Mouse (Mus musculus): ENCODE results near the gene Gprc5c. TPM values are rescaled to one million over a fixed set of nuclear protein-coding genes. Genes with fewer than 3 reads are reported as not detected.
A peak's percentile ranks its signal among the peaks of the same experiment; 100 is the strongest.

Gene Gprc5c
- polyA plus RNA-seq, 1 experiment from 2014 or later = 18.0 TPM

DNA sequence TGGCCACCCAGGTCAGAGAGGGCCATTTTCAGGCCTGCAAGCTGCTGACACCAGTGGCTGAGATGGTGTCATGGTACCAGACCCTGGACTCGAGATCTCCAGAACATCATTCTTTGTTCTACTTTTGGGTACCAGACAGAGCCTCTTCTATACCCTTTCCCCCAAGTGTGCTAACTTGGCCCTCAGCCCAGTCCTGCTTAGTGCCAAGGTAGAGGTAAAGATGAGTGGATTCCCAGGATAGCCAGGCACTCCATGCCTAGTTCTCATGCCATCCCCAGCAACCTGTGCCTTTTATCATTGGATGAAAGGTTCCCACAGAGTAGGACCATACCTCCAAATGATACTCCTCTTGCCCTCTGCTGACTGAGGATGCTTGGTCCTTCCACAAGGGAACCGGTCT lies 20.6 kb downstream of the Gprc5c start:
- Histone ChIP-seq H3K4me2 (ENCODE audit: low read length) (no peak overlapping the region), H3K4me1 (ENCODE audit: control insufficient read depth in 2 of 2, insufficient read depth in 2 of 2, low read length in 2 of 2) (peaks cover 28 to 31% of the 10 kb centered on the region in 2 experiments), H3K36me3 (ENCODE audit: control insufficient read depth, insufficient read depth, low read length) (peaks cover 22% of the 10 kb centered on the region), H3K4me3 (ENCODE audit: control insufficient read depth in 1 of 2, insufficient read depth in 1 of 2, low read depth in 1 of 2, low read length in 2 of 2) (no peak overlapping the region), H3K27ac (replicated peaks in 1 of 2; ENCODE audit: control insufficient read depth in 1 of 2, insufficient read depth in 1 of 2, low read depth in 2 of 2, low read length in 2 of 2) (no peak overlapping the region), H3K27me3 (ENCODE audit: control insufficient read depth, insufficient read depth, low read length) (no peaks in the 10 kb centered on the region), H3K9ac (ENCODE audit: low read length) (no peak overlapping the region), H3K9me3 (ENCODE audit: control insufficient read depth, low read length) (no peaks in the 10 kb centered on the region)
- no peak for ATAC-seq (ENCODE audit: insufficient number of reproducible peaks, insufficient read depth, low FRiP score, low read depth)
- WGBS = 82% methylated on average over 2 of the region's 2 CpGs

DNA sequence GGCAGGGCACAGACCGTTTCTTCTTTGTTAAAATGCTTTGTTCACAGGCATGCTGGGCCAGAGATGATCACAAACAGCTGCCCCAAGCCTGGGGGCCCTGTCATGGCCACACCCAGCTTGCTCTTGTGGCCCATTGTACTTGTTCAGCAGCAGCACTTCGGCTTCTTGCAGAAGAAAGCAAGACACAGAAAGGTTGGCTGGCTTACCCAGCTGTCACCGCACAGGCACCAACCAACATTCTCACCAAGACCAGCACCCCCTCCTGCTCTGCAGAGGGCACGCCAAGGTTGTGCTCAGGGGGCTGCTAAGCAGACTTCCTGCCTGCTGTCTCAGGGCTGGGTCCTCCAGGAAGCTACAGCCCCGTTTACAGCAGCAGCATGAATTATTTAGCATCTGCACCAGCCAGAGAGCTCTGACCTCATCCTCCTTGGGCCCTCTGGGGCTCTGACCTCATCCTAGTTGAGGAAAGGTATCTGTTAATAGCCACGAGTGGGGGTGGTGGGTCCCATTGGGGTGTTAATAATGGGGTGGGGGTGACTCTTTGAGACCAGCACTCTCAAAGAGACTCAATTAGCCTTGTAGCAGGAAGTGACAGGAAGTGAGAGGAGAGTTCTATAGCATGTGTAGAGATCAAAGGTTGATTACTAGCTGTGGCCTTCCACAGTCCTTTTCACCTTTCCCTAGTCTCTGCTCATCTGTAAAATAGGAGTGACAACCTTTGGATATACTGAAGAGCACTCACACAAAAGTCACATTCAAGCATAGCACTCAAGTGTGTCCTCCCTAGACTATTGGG lies 22.3 kb downstream of the Gprc5c start:
- Histone ChIP-seq H3K4me3 (ENCODE audit: control insufficient read depth in 1 of 2, insufficient read depth in 1 of 2, low read depth in 1 of 2, low read length in 2 of 2) (no peak overlapping the region), H3K27me3 (ENCODE audit: control insufficient read depth, insufficient read depth, low read length) (no peaks in the 10 kb centered on the region), H3K9ac (ENCODE audit: low read length) (peak overlapping the region; percentile 2; the same call in 1 of the 2 replicates), H3K4me1 (ENCODE audit: control insufficient read depth in 2 of 2, insufficient read depth in 2 of 2, low read length in 2 of 2) (peaks cover 11 to 16% of the 10 kb centered on the region in 2 experiments), H3K4me2 (ENCODE audit: low read length) (no peak overlapping the region), H3K27ac (replicated peaks in 1 of 2; ENCODE audit: control insufficient read depth in 1 of 2, insufficient read depth in 1 of 2, low read depth in 2 of 2, low read length in 2 of 2) (peak overlapping the region; percentile 19 to 64), H3K36me3 (ENCODE audit: control insufficient read depth, insufficient read depth, low read length) (peaks cover 18% of the 10 kb centered on the region), H3K9me3 (ENCODE audit: control insufficient read depth, low read length) (no peaks in the 10 kb centered on the region)
- WGBS = 28% methylated on average over 6 of the region's 6 CpGs
- ATAC-seq (ENCODE audit: insufficient number of reproducible peaks, insufficient read depth, low FRiP score, low read depth) = no peak

DNA sequence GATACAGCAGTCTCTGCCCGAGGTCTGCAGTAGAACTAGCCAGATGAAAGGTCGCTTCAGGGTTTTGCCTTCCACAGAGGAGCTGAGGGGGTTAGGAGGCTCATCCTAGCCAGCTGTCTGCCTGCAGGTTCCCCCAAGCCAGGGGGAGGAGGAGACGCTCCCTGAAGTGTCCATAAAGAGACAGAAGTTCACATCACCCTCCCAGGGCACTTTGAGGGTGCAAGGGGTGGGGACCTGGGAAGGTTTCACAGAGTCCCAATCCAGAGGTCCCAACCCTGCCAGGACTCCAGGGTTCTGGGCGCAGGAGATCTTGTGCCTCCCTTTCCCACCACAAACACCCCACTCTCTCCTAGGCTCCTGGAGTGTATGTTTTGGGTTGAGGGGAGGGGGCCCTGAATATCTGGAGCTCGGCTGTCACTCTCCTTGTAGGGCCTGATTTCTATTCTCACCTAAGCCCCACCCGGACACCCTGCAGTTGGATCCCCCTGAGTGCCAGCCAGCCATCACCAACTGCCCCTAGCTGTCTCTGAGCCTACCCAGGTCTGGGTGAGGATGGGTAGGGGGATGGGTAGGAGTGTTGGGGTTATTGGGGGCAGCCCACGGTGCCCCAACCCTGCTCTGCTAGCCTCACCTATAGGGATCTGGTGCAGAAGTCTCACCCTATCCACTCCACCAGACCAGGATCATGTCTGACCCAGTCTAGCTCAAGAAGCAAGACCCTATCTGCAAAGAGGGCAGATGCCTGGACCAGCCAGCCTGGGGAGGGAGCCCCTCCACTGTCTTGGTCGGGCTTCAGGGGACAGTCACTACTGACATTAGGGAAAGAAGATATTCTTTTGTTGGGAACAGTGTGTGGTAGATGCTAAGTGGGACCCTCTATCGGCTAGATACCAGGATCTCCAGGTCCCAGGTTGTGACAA lies 23.5 kb downstream of the Gprc5c start:
- H3K36me3 ChIP-seq (ENCODE audit: control insufficient read depth, insufficient read depth, low read length) = peaks cover 18% of the 10 kb centered on the region
- H3K4me3 ChIP-seq (ENCODE audit: control insufficient read depth in 1 of 2, insufficient read depth in 1 of 2, low read depth in 1 of 2, low read length in 2 of 2) = no peak overlapping the region
- ATAC-seq (ENCODE audit: insufficient number of reproducible peaks, insufficient read depth, low FRiP score, low read depth) = no peak
- WGBS = 50% methylated on average over 9 of the region's 9 CpGs
- H3K4me1 ChIP-seq (ENCODE audit: control insufficient read depth in 2 of 2, insufficient read depth in 2 of 2, low read length in 2 of 2) = peaks cover 8 to 16% of the 10 kb centered on the region in 2 experiments
- H3K27ac ChIP-seq (replicated peaks in 1 of 2; ENCODE audit: control insufficient read depth in 1 of 2, insufficient read depth in 1 of 2, low read depth in 2 of 2, low read length in 2 of 2) = 0 out of 4 replicates have a peak overlapping the region, but pooled peaks of 1 of the 2 experiments have one; percentile 19
- no peak overlapping the region for H3K4me2 ChIP-seq (ENCODE audit: low read length)
- no peak overlapping the region for H3K9ac ChIP-seq (ENCODE audit: low read length)
- no peaks in the 10 kb centered on the region for H3K9me3 ChIP-seq (ENCODE audit: control insufficient read depth, low read length)
- H3K27me3 ChIP-seq (ENCODE audit: control insufficient read depth, insufficient read depth, low read length) = no peaks in the 10 kb centered on the region

- Histone ChIP-seq H3K4me2 (ENCODE audit: low read length) (no peak overlapping the region), H3K4me3 (ENCODE audit: control insufficient read depth in 1 of 2, insufficient read depth in 1 of 2, low read depth in 1 of 2, low read length in 2 of 2) (no peak overlapping the region), H3K9me3 (ENCODE audit: control insufficient read depth, low read length) (no peaks in the 10 kb centered on the region), H3K9ac (ENCODE audit: low read length) (no peak overlapping the region), H3K36me3 (ENCODE audit: control insufficient read depth, insufficient read depth, low read length) (peaks cover 13% of the 10 kb centered on the region), H3K27ac (replicated peaks in 1 of 2; ENCODE audit: control insufficient read depth in 1 of 2, insufficient read depth in 1 of 2, low read depth in 2 of 2, low read length in 2 of 2) (no peak overlapping the region), H3K27me3 (ENCODE audit: control insufficient read depth, insufficient read depth, low read length) (no peaks in the 10 kb centered on the region), H3K4me1 (ENCODE audit: control insufficient read depth in 2 of 2, insufficient read depth in 2 of 2, low read length in 2 of 2) (peaks cover 8 to 16% of the 10 kb centered on the region in 2 experiments)
- WGBS = 22% methylated on average over 9 of the region's 9 CpGs
- no peak for ATAC-seq (ENCODE audit: insufficient number of reproducible peaks, insufficient read depth, low FRiP score, low read depth)
These were observed 24.4 kb downstream of the Gprc5c start for GRCm38 (mm10) chr11:114875301-114875801.

DNA sequence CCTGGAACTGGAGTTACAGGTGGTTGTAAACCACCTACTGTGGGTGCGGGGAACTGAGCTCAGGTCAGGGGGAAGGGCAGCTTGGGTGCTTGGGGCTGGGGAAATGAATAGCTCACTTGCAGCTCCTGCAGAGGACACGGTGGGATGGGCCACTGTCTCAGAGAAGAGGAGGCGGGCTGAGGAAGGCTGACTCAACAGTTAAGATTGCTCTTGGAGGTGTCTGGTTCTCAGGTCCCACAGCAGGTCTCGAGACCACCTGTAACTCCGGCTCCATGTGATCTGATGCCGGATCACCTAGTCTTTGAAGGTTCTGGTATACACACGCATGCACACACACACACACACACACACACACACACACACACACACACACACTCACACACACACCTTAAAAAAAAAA lies 25.2 kb downstream of the Gprc5c start:
- peaks cover 5% of the 10 kb centered on the region; the same call in 1 of the 2 replicates for H3K36me3 ChIP-seq (ENCODE audit: control insufficient read depth, insufficient read depth, low read length)
- no peak for ATAC-seq (ENCODE audit: insufficient number of reproducible peaks, insufficient read depth, low FRiP score, low read depth)

GRCm38 (mm10) chr11:114876621-114877020 lies 25.7 kb downstream of the Gprc5c start:
- ATAC-seq (ENCODE audit: insufficient number of reproducible peaks, insufficient read depth, low FRiP score, low read depth) = no peak
- no peak overlapping the region for H3K27ac ChIP-seq (replicated peaks in 1 of 2; ENCODE audit: control insufficient read depth in 1 of 2, insufficient read depth in 1 of 2, low read depth in 2 of 2, low read length in 2 of 2)
- peaks cover under 1% of the 10 kb centered on the region; the same call in 1 of the 2 replicates for H3K36me3 ChIP-seq (ENCODE audit: control insufficient read depth, insufficient read depth, low read length)
- H3K9me3 ChIP-seq (ENCODE audit: control insufficient read depth, low read length) = no peaks in the 10 kb centered on the region
- no peak overlapping the region for H3K9ac ChIP-seq (ENCODE audit: low read length)
- 55% methylated on average over 2 of the region's 2 CpGs for WGBS
- no peaks in the 10 kb centered on the region for H3K27me3 ChIP-seq (ENCODE audit: control insufficient read depth, insufficient read depth, low read length)
- no peak overlapping the region for H3K4me3 ChIP-seq (ENCODE audit: control insufficient read depth in 1 of 2, insufficient read depth in 1 of 2, low read depth in 1 of 2, low read length in 2 of 2)
- H3K4me1 ChIP-seq (ENCODE audit: control insufficient read depth in 2 of 2, insufficient read depth in 2 of 2, low read length in 2 of 2) = peaks cover 8 to 16% of the 10 kb centered on the region in 2 experiments
- H3K4me2 ChIP-seq (ENCODE audit: low read length) = no peak overlapping the region

More for the DNA sequence above, 25.2 kb downstream of the Gprc5c start:
- H3K4me1 ChIP-seq (ENCODE audit: control insufficient read depth in 2 of 2, insufficient read depth in 2 of 2, low read length in 2 of 2) = peaks cover 8 to 16% of the 10 kb centered on the region in 2 experiments
- no peak overlapping the region for H3K9ac ChIP-seq (ENCODE audit: low read length)
- no peaks in the 10 kb centered on the region for H3K9me3 ChIP-seq (ENCODE audit: control insufficient read depth, low read length)
- H3K4me2 ChIP-seq (ENCODE audit: low read length) = no peak overlapping the region
- H3K27me3 ChIP-seq (ENCODE audit: control insufficient read depth, insufficient read depth, low read length) = no peaks in the 10 kb centered on the region
- no peak overlapping the region for H3K27ac ChIP-seq (replicated peaks in 1 of 2; ENCODE audit: control insufficient read depth in 1 of 2, insufficient read depth in 1 of 2, low read depth in 2 of 2, low read length in 2 of 2)
- no peak overlapping the region for H3K4me3 ChIP-seq (ENCODE audit: control insufficient read depth in 1 of 2, insufficient read depth in 1 of 2, low read depth in 1 of 2, low read length in 2 of 2)
- WGBS = 57% methylated on average over 7 of the region's 7 CpGs

DNA sequence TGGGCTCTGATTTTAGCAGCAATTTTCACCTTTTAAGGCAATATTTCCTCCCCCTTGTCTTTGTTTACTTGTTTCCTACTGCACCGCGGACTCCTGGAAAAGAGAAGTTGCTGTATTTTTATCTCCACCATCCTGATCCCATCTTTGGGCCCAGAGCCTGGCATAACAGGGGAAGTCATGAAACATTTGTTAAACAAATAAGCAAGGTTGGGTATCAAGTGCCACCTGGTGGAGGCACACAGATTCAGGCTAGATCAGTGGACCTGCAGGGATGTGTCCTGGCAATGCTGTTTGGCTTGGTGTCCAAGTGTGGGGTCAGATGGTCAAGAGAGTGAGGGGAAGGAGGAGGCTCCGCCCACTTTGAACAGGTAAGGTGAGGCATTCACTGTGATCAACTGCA lies 26.2 kb downstream of the Gprc5c start:
- Histone ChIP-seq H3K4me3 (ENCODE audit: control insufficient read depth in 1 of 2, insufficient read depth in 1 of 2, low read depth in 1 of 2, low read length in 2 of 2) (no peak overlapping the region), H3K27ac (replicated peaks in 1 of 2; ENCODE audit: control insufficient read depth in 1 of 2, insufficient read depth in 1 of 2, low read depth in 2 of 2, low read length in 2 of 2) (no peak overlapping the region), H3K9ac (ENCODE audit: low read length) (no peak overlapping the region), H3K9me3 (ENCODE audit: control insufficient read depth, low read length) (no peaks in the 10 kb centered on the region), H3K36me3 (ENCODE audit: control insufficient read depth, insufficient read depth, low read length) (no peaks in the 10 kb centered on the region), H3K27me3 (ENCODE audit: control insufficient read depth, insufficient read depth, low read length) (no peaks in the 10 kb centered on the region), H3K4me1 (ENCODE audit: control insufficient read depth in 2 of 2, insufficient read depth in 2 of 2, low read length in 2 of 2) (peaks cover 8 to 16% of the 10 kb centered on the region in 2 experiments), H3K4me2 (ENCODE audit: low read length) (no peak overlapping the region)
- ATAC-seq (ENCODE audit: insufficient number of reproducible peaks, insufficient read depth, low FRiP score, low read depth) = no peak
- WGBS = 33% methylated on average over 3 of the region's 3 CpGs

Data from heart, embryonic 14.5 days (tissue).